Mouse (Mus musculus): ENCODE data around the gene Nrap.
A peak's percentile ranks its signal among the peaks of the same experiment; 100 is the strongest.

Nrap gene

GRCm38 (mm10) chr19:56396669-56397621 is 7.1 kb upstream of the Nrap start, which contains the start of gene Casp7:
Gene Casp7 (plus strand): TSS chr19:56397129.
- peak in 1 of 2 experiments; percentile 41 for DNase-seq (ENCODE audit: low spot score in 2 of 2)

GRCm38 (mm10) chr19:56396227-56396626 is 6.4 kb upstream of the Nrap start:
- DNase-seq (ENCODE audit: low spot score in 2 of 2), result no peak

GRCm38 (mm10) chr19:56395183-56395935 is 5.5 kb upstream of the Nrap start:
- DNase-seq (ENCODE audit: low spot score in 2 of 2), result no peak

GRCm38 (mm10) chr19:56393311-56393866 is 3.6 kb upstream of the Nrap start:
- no peak for DNase-seq (ENCODE audit: low spot score in 2 of 2)

- DNase-seq (ENCODE audit: low spot score in 2 of 2), result no peak
These were observed 1.6 kb upstream of the Nrap start for GRCm38 (mm10) chr19:56391307-56392046.

GRCm38 (mm10) chr19:56389176-56389575 is 661 bp downstream of the Nrap start:
- DNase-seq (ENCODE audit: low spot score in 2 of 2), result no peak

- DNase-seq (ENCODE audit: low spot score in 2 of 2), result no peak
These were observed 2.0 kb downstream of the Nrap start for GRCm38 (mm10) chr19:56387726-56388302.

- DNase-seq (ENCODE audit: low spot score in 2 of 2), result no peak
These were observed 3.7 kb downstream of the Nrap start for GRCm38 (mm10) chr19:56386095-56386494.

GRCm38 (mm10) chr19:56385546-56385945 is 4.3 kb downstream of the Nrap start:
- DNase-seq (ENCODE audit: low spot score in 2 of 2), result no peak

- no peak for DNase-seq (ENCODE audit: low spot score in 2 of 2)
These were observed 8.4 kb downstream of the Nrap start for GRCm38 (mm10) chr19:56381407-56381806.

- no peak for DNase-seq (ENCODE audit: low spot score in 2 of 2)
These were observed 9.5 kb downstream of the Nrap start for GRCm38 (mm10) chr19:56380341-56380740.

GRCm38 (mm10) chr19:56378554-56379172 is 11.2 kb downstream of the Nrap start:
- DNase-seq (ENCODE audit: low spot score in 2 of 2), result no peak

- DNase-seq (ENCODE audit: low spot score in 2 of 2), result no peak
These were observed 11.8 kb downstream of the Nrap start for GRCm38 (mm10) chr19:56378007-56378406.

- no peak for DNase-seq (ENCODE audit: low spot score in 2 of 2)
These were observed 15.8 kb downstream of the Nrap start for GRCm38 (mm10) chr19:56374011-56374410.

- DNase-seq (ENCODE audit: low spot score in 2 of 2), result no peak
These were observed 16.6 kb downstream of the Nrap start for GRCm38 (mm10) chr19:56373246-56373645.

- no peak for DNase-seq (ENCODE audit: low spot score in 2 of 2)
These were observed 17.6 kb downstream of the Nrap start for GRCm38 (mm10) chr19:56372226-56372625.

- DNase-seq (ENCODE audit: low spot score in 2 of 2), result no peak
These were observed 19.3 kb downstream of the Nrap start for GRCm38 (mm10) chr19:56370389-56371150.

GRCm38 (mm10) chr19:56368912-56369311 is 20.9 kb downstream of the Nrap start:
- no peak for DNase-seq (ENCODE audit: low spot score in 2 of 2)

- no peak for DNase-seq (ENCODE audit: low spot score in 2 of 2)
These were observed 22.1 kb downstream of the Nrap start for GRCm38 (mm10) chr19:56367778-56368177.

- no peak for DNase-seq (ENCODE audit: low spot score in 2 of 2)
These were observed 23.2 kb downstream of the Nrap start for GRCm38 (mm10) chr19:56366625-56367024.
